Mouse (Mus musculus): Measurements from ENCODE around the gene Slc29a1.

GRCm38 (mm10) chr17:45588370-45588769 is 11.0 kb downstream of the Slc29a1 start:
- TF ChIP-seq POLR2A (IDR thresholded peaks at IDR 0.05; ENCODE audit: borderline replicate concordance, insufficient read depth, low read length) = no peak
- no peak for TF ChIP-seq CTCF (IDR thresholded peaks at IDR 0.05; ENCODE audit: borderline replicate concordance, insufficient read depth, low read depth, low read length)
